Comparison of ENCODE assay signal across 9 mouse cellular contexts in genomic region chr11:76469311-76469998, GRCm38 (mm10).
DNase-seq lines count a peak whose midpoint lies in the region; ATAC-seq and TF ChIP-seq lines count a peak whose summit lies in the region.
"Had no signal": no experiment of that assay in that cellular context is flagged by ENCODE, and none has a peak within 500 bp of the region (broad histone marks: within the 10 kb centered on the region; RNA-seq: fewer than 3 reads in every experiment).

No protein-coding gene starts in this region.

- no peak for ATAC-seq in midbrain, embryonic 12.5 days (ENCODE audit: low FRiP score, low read depth)
- ATAC-seq: liver, postnatal 0 days had no signal

- peaks cover 22% of the 10 kb centered on the region for H3K4me1 ChIP-seq in embryonic fibroblast, embryonic 13.5 days (ENCODE audit: control insufficient read depth, insufficient read depth, low read length)
- peaks cover 73% of the 10 kb centered on the region for H3K4me1 ChIP-seq in midbrain, embryonic 12.5 days

- DNase-seq in heart, postnatal 4 days: peak; percentile 35
- DNase-seq in heart, postnatal 14 days: no peak
- peak; percentile 90 for DNase-seq in MN1 (ENCODE audit: low spot score)
- no peak for DNase-seq in liver
- DNase-seq in kidney, adult 18-20 months: no peak
- DNase-seq in embryo, embryonic 11 days: no peak
- DNase-seq: liver, postnatal 0 days had no signal

- H3K4me3 ChIP-seq in embryonic fibroblast, embryonic 13.5 days (ENCODE audit: insufficient read depth, low read length): no peak overlapping the region
- no peak overlapping the region for H3K4me3 ChIP-seq in midbrain, embryonic 12.5 days

- 0 out of 2 replicates have a peak, but pooled peaks cover 2% of the 10 kb centered on the region for H3K27me3 ChIP-seq in midbrain, embryonic 12.5 days

- no peak overlapping the region for H3K9ac ChIP-seq in midbrain, embryonic 12.5 days (replicated peaks)
- H3K9ac ChIP-seq: liver, postnatal 0 days had no signal

- WGBS in midbrain, embryonic 12.5 days: 68% methylated on average over 11 of the region's 11 CpGs

- no peak for TF ChIP-seq CTCF in embryonic fibroblast, embryonic 13.5 days (IDR thresholded peaks at IDR 0.05; ENCODE audit: borderline replicate concordance, insufficient read depth, low read length)

- no peak overlapping the region for H3K4me2 ChIP-seq in midbrain, embryonic 12.5 days (replicated peaks)

- no peaks in the 10 kb centered on the region for H3K36me3 ChIP-seq in midbrain, embryonic 12.5 days

- intact Hi-C loops in heart, postnatal 14 days (cut with DNase I): no loop called here

- no peaks in the 10 kb centered on the region for H3K9me3 ChIP-seq in midbrain, embryonic 12.5 days

- H3K27ac ChIP-seq in embryonic fibroblast, embryonic 13.5 days (ENCODE audit: insufficient read depth, low read length): peak overlapping the region; percentile 42; the same call in 1 of the 2 replicates
- H3K27ac ChIP-seq in midbrain, embryonic 12.5 days (replicated peaks): peak overlapping the region; percentile 88

- TF ChIP-seq POLR2A in embryonic fibroblast, embryonic 13.5 days (IDR thresholded peaks at IDR 0.05; ENCODE audit: low read depth, low read length): no peak

Comparison
In these comparisons a context has a peak if more than half of its experiments do, and no peak if none do; other contexts are left out.
1. DNase-seq: peak in heart, postnatal 4 days (single experiment) and MN1 (single experiment); none in heart, postnatal 14 days (0 of 2), liver (single experiment), kidney, adult 18-20 months (single experiment) and embryo, embryonic 11 days (single experiment).